13 mouse cellular contexts compared by ENCODE assay signal in the genomic region with DNA sequence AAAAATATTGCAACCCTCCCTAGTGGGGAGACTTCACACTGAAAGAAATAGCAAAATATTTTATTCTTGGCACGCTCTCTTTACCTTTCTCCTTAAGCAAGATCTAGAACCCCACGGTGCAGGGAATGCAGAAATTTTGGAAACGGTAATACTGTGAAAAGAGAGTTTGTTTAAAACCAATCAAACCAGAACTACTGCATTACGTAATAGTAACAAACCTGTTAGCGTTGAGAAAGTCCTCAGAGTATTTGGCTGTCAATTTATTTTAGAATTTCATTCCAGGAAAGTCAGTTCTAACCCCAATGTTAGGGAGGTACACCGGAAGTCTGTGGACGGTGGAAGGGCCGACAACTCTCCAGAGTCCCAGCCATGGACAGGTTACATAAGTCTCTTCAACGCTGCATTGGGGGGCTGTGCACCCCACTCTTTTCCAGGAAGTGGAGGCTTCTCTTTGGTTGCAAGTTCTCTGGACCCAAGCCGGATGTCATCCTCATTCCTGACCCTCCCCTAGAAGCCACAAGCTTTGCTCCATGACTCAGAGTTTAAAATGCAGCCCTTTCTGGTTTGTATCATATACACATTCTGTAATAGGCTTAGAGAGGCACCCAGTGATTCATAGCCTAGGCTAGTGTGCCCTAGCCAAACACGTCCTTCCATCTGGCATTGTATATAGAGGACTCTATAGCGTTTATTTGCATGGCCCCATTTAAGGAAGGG.
DNase-seq lines count a peak whose midpoint lies in the region; ATAC-seq and TF ChIP-seq lines count a peak whose summit lies in the region.
"Had no signal": no experiment of that assay in that cellular context is flagged by ENCODE, and none has a peak within 500 bp of the region (broad histone marks: within the 10 kb centered on the region; RNA-seq: fewer than 3 reads in every experiment).

No protein-coding gene starts in this region.

- TF ChIP-seq CTCF in stomach, postnatal 0 days (IDR thresholded peaks at IDR 0.05; ENCODE audit: low read depth) = no peak

- peak; percentile 36 for TF ChIP-seq EP300 in stomach, postnatal 0 days (optimal IDR thresholded peaks at IDR 0.05)

- H3K4me2 ChIP-seq in kidney, embryonic 15.5 days = no peak overlapping the region
- no peak overlapping the region for H3K4me2 ChIP-seq in stomach, postnatal 0 days (replicated peaks; ENCODE audit: low read depth)
- H3K4me2 ChIP-seq: hindbrain, embryonic 12.5 days; liver, embryonic 15.5 days had no signal

- DNase-seq in kidney, postnatal 25 days = peak; percentile 17 to 53
- peak; percentile 18 for DNase-seq in urinary bladder, postnatal 14 days (ENCODE audit: low spot score)
- no peak for DNase-seq in urinary bladder, adult 18-20 months (ENCODE audit: low spot score in 2 of 2)
- DNase-seq in gonadal fat pad, adult 2 months (ENCODE audit: low read depth) = peak; percentile 68
- no peak for DNase-seq in stomach, postnatal 0 days (ENCODE audit: low spot score)
- DNase-seq in adrenal gland, postnatal 4 days (ENCODE audit: low spot score in 2 of 2) = no peak
- no peak for DNase-seq in forebrain, embryonic 10.5 days (ENCODE audit: extremely low spot score, low spot score)
- DNase-seq: cerebellum, postnatal 10 days; right cerebral cortex, postnatal 25 days had no signal

- WGBS in kidney, embryonic 15.5 days = 83% methylated on average over 12 of the region's 12 CpGs
- 38% methylated on average over 12 of the region's 12 CpGs for WGBS in stomach, postnatal 0 days
- WGBS in forebrain, embryonic 10.5 days = 91% methylated on average over 12 of the region's 12 CpGs

- H3K27ac ChIP-seq in kidney, embryonic 15.5 days = no peak overlapping the region
- no peak overlapping the region for H3K27ac ChIP-seq in stomach, postnatal 0 days (replicated peaks)
- no peak overlapping the region for H3K27ac ChIP-seq in forebrain, embryonic 10.5 days
- H3K27ac ChIP-seq: heart, embryonic 10.5 days; hindbrain, embryonic 12.5 days; liver, embryonic 15.5 days had no signal

- H3K9ac ChIP-seq in kidney, embryonic 15.5 days = no peak overlapping the region
- H3K9ac ChIP-seq in stomach, postnatal 0 days (ENCODE audit: low read length) = no peak overlapping the region
- H3K9ac ChIP-seq: hindbrain, embryonic 12.5 days; liver, embryonic 15.5 days had no signal

- ATAC-seq in kidney, embryonic 15.5 days (replicated peaks; ENCODE audit: low FRiP score) = no peak
- ATAC-seq in stomach, postnatal 0 days (ENCODE audit: low FRiP score, low TSS enrichment) = peak; percentile 80; the same call in 1 of the 2 replicates

- H3K27me3 ChIP-seq in kidney, embryonic 15.5 days = no peaks in the 10 kb centered on the region
- no peaks in the 10 kb centered on the region for H3K27me3 ChIP-seq in stomach, postnatal 0 days (ENCODE audit: control insufficient read depth, insufficient read depth, low read length)
- no peaks in the 10 kb centered on the region for H3K27me3 ChIP-seq in forebrain, embryonic 10.5 days (ENCODE audit: poor library complexity, severe bottlenecking)
- H3K27me3 ChIP-seq: hindbrain, embryonic 12.5 days; liver, embryonic 15.5 days had no signal

- no peaks in the 10 kb centered on the region for H3K4me1 ChIP-seq in kidney, embryonic 15.5 days
- H3K4me1 ChIP-seq in stomach, postnatal 0 days (replicated peaks; ENCODE audit: control insufficient read depth, insufficient read depth) = peaks cover 3% of the 10 kb centered on the region
- H3K4me1 ChIP-seq in forebrain, embryonic 10.5 days = no peaks in the 10 kb centered on the region
- H3K4me1 ChIP-seq: hindbrain, embryonic 12.5 days; liver, embryonic 15.5 days had no signal

- no peak overlapping the region for H3K4me3 ChIP-seq in kidney, embryonic 15.5 days (replicated peaks)
- no peak overlapping the region for H3K4me3 ChIP-seq in stomach, postnatal 0 days (ENCODE audit: low read depth, low read length)
- no peak overlapping the region for H3K4me3 ChIP-seq in forebrain, embryonic 10.5 days
- H3K4me3 ChIP-seq: heart, embryonic 10.5 days; hindbrain, embryonic 12.5 days; liver, embryonic 15.5 days had no signal

- H3K36me3 ChIP-seq in kidney, embryonic 15.5 days = no peaks in the 10 kb centered on the region
- no peaks in the 10 kb centered on the region for H3K36me3 ChIP-seq in stomach, postnatal 0 days (ENCODE audit: control insufficient read depth, insufficient read depth, low read length)
- H3K36me3 ChIP-seq in forebrain, embryonic 10.5 days (replicated peaks) = no peaks in the 10 kb centered on the region
- H3K36me3 ChIP-seq: heart, embryonic 10.5 days; hindbrain, embryonic 12.5 days; liver, embryonic 15.5 days had no signal

- no peaks in the 10 kb centered on the region for H3K9me3 ChIP-seq in kidney, embryonic 15.5 days (replicated peaks)
- no peaks in the 10 kb centered on the region for H3K9me3 ChIP-seq in stomach, postnatal 0 days (ENCODE audit: control insufficient read depth, low read length)
- no peaks in the 10 kb centered on the region for H3K9me3 ChIP-seq in forebrain, embryonic 10.5 days
- H3K9me3 ChIP-seq: heart, embryonic 10.5 days; hindbrain, embryonic 12.5 days; liver, embryonic 15.5 days had no signal

Comparison
In these comparisons a context has a peak if more than half of its experiments do, and no peak if none do; other contexts are left out.
1. DNase-seq: peak in kidney, postnatal 25 days (2 of 2), urinary bladder, postnatal 14 days (single experiment) and gonadal fat pad, adult 2 months (single experiment); none in urinary bladder, adult 18-20 months (0 of 2), stomach, postnatal 0 days (single experiment), adrenal gland, postnatal 4 days (0 of 2) and forebrain, embryonic 10.5 days (single experiment).